Mouse (Mus musculus): ENCODE results near the gene Frmd4b.

- TF ChIP-seq POLR2A (IDR thresholded peaks at IDR 0.05; ENCODE audit: control insufficient read depth, extremely low read depth, insufficient read depth, low read length, poor library complexity) (no peak), CTCF (IDR thresholded peaks at IDR 0.05; ENCODE audit: borderline replicate concordance, control insufficient read depth, extremely low read depth, insufficient read depth, low read length, poor library complexity) (no peak)
Observed at GRCm38 (mm10) chr6:97333323-97333722, 284.0 kb downstream of the Frmd4b start.

All from thymus, adult 2 months (tissue).